Mouse (Mus musculus) kidney, postnatal 14 days (tissue): ENCODE measurements around the gene Akr1b3.
"Not testable (repeated sequence)": the region's sequence is repeated elsewhere in the genome, so short reads cannot be mapped to it uniquely, and the experiment has no call there.

Source experiments
- DNase-seq: peaks from one replicate; pipeline ENCODE4 v3.0.0; 2022; ENCODE audit warnings: mixed read lengths

Gene Akr1b3

GRCm38 (mm10) chr6:34316854-34317771, at the start of gene Akr1b3:
Akr1b3 (minus strand) TSS chr6:34317478.
- DNase-seq = peak; percentile 93

DNA sequence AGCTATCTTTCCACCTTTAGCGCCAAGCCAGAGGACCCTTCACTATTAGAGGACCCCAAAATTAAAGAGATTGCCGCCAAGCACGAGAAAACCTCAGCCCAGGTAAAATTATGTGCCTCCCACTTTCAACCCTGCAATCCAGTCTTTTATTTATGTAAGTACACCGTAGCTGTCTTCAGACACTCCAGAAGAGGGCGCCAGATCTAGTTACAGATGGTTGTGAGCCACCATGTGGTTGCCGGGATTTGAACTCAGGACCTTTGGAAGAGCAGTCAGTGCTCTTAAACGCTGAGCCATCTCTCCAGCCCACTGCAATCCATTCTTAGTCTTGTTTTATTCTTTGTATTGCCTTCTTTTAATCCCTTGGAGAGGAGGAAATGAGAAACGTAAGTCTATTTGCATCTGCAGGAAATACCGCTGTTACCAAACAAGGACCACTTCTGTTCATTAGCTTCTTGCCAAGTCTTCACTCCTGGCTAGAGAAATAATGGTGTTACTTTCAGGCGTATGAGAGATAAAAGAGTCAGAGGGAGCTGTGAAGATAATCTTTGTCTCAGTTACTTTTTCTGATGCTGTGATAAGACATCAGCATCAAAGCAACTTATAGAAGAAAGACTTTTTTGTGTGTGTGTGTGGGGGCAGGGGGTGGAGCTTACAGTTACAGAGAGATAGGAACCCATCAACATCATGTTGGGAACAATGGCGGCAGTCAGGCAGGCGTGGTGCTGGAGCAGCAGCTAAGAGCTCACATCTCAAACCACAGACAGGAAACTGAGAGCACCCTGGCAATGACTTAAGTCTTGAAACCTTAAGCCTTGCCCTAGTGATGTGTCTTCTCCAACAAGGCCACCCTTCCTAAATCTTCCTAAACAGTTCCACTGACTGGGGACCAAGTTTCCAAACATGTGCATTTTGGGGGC, 47.2 kb upstream of the Akr1b3 start:
- no peak for DNase-seq

- no peak for DNase-seq
Measured at GRCm38 (mm10) chr6:34355841-34356240, 38.6 kb upstream of the Akr1b3 start.

DNA sequence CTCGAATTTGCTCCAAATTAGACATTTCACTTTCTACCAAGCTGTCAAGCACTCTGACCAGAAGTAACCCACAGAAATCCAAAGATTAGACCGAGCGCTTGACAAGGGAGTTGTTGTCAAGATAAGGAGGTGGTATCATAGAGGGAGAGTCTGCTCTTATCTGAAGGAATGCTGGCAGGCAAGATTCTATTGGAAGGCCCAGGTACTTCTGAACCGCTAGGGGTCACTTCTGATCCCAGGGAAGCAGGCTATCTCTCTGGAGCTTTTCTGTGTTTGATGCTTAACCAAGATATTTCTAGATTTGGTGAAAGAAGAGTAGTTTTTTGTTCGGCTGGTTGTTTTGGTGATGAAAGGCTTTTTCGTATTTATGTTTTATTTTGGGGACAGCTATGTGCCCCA, 38.1 kb upstream of the Akr1b3 start:
- DNase-seq = no peak

- DNase-seq = no peak
Measured at GRCm38 (mm10) chr6:34354354-34355348, 37.4 kb upstream of the Akr1b3 start.

DNA sequence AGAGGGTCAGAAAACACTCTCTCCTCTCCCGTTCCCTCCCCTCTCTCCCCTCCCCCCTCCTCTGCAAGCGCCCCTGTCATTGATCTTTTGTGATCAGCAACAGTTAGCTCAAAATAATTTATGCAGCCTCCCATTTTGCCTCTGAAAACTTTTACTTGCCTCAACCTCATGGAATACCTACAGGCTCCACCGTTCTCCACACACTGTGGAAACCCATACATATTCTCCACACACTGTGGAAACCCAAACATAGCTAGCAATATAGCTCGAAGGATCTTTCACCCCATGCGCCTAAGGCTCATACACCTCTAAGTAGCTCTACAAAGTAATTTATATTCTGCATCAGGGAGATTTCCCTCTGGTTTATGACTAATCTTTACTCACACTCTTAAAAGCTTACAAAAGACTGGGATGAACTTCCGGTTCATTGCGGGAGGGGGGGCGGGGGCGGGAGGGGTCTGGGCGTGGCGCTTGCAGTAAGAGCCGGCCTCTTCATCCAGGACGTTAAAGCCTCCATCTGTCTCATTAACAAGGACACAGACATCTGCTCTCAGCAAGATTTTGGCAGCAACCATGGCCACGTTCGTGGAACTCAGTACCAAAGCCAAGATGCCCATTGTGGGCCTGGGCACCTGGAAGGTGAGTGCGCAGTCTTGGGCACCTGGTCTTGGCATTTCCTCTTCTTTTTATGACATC, 36.5 kb upstream of the Akr1b3 start, which contains the start of gene Akr1b8:
Gene Akr1b8, plus strand, starts transcription at position 462 of the 696 bp plus-strand sequence.
- DNase-seq = no peak

DNA sequence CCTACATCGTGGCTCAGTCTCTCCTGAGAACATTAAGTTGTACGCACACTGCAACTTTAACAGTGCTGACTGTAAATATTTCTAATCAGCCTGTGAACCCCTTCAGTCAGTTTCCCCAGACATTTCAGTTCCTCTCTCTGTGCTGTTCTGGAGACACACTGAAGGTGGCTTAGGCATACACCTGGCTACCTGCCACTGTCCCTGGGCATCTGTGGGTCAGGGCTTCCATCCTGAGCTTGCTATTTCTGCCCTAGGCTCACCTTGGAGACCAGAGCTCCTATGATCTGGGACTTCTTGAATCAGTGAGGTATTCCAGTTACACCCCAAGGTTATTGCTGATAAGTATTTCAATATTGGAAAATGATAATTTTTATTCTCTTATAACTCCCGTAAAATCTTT, 35.1 kb upstream of the Akr1b3 start:
- no peak for DNase-seq

DNA sequence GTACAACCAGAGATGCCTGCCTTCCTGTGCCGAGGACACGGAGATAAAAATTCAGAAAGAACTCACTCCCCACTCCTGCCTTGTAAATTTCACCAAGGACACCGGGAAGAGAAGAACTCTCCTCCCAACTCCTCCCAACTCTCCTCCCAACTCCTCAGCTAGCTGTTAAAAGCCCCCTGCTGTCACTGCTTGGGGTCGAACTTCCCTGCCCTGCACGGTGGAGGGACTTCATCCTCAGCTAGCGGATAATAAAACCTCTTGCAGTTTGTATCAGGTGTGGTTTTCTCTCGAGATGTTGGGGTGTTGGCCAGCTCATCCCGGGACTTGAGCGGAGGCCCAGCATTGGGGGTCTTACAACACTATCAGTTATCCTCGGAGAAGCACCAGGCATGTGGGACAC, 34.2 kb upstream of the Akr1b3 start:
- not testable (repeated sequence) for DNase-seq

- no peak for DNase-seq
Measured at GRCm38 (mm10) chr6:34350037-34350699, 32.9 kb upstream of the Akr1b3 start.

- peak; percentile 73 for DNase-seq
Measured at GRCm38 (mm10) chr6:34346096-34346898, 29.0 kb upstream of the Akr1b3 start.

DNA sequence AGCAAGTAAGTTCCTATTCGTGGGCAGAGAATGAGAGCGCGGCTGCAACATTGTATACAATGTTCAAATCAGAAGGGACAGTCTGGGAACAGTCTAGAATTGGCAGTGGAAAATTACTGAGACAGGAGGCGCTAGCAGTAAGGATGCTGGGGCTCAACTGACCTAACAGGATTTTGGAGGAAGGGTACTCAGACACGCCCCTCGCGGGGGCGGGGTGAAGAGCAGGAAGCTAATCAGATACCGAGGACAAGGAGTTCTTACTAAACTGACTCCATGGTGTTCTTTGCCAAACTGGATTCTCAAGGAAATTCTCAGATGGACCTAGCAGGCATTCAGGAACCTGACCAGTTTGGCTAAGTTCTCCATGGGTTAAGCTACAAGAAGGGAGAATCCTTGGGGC, 27.7 kb upstream of the Akr1b3 start:
- peak; percentile 73 for DNase-seq

- no peak for DNase-seq
Measured at GRCm38 (mm10) chr6:34344135-34344850, 27.0 kb upstream of the Akr1b3 start.

DNA sequence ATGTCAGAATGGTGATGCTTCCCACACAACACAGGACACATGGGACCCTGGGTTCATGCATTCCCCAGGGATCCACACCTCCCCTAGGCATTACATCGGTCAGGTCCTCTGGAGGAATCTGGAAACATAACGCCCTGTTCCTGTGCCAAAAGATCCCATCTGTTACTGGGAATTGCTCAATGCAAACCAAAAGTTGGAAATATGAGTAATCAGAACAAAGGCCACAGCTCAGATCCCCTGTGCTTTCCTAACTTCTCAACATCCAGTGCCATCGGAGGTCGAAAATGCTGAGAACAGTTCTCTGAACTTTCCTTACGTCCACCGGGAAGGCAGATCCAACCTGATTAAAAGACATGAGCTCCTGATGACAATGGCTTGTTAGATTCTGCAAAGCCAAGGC, 26.1 kb upstream of the Akr1b3 start:
- DNase-seq = no peak

DNA sequence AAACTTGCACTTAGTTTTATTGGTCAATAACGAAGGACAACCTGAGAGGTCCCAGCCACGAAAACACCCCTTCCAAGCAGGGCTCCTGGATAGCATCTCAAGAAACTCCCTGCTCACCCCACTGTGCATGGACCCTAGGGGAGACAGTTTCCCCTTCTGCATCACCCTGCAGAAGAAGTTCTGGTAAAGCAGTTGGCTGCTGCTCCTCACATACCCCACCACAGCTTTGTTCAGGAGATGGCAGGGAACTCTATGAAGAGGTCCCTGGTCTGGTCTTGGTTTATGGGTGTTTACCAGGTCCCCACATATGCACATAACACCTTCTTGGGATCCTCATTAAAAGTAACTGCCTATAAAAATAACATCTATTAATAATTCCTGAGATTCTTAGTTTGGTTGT, 25.2 kb upstream of the Akr1b3 start:
- no peak for DNase-seq

GRCm38 (mm10) chr6:34341991-34342390, 24.7 kb upstream of the Akr1b3 start:
- DNase-seq = no peak

DNA sequence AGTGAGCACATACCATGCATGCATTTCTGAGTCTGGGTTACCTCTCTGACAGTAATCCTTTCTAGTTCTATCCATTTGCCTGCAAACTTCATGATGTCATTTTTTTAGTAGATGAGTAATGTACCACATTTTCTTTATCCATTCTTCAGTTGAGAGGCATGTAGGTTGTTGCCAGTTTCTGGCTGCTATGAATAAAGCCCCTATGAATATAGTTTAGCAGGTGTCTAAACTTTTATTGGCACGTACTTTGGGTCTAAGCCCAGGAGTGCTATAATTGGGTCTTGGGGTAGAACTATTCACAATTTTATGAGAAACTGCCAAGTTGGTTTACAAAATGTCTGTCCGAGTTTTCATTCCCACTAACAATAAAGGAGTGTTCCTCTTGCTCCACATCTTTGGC, 20.5 kb upstream of the Akr1b3 start:
- no peak for DNase-seq

- no peak for DNase-seq
Measured at GRCm38 (mm10) chr6:34334673-34335072, 17.4 kb upstream of the Akr1b3 start.

- DNase-seq = not testable (repeated sequence)
Measured at GRCm38 (mm10) chr6:34331804-34332203, 14.5 kb upstream of the Akr1b3 start.

- no peak for DNase-seq
Measured at GRCm38 (mm10) chr6:34331379-34331778, 14.1 kb upstream of the Akr1b3 start.
